Mouse (Mus musculus) MEL (cell line): Measurements from ENCODE around the gene Tph2. TPM values are rescaled to one million over a fixed set of nuclear protein-coding genes. Genes with fewer than 3 reads are reported as not detected.

Source experiments
- DNase-seq: peaks from one replicate; pipeline ENCODE4 v3.0.0; 2011; ENCODE audit warnings: low read depth, low spot score
- H3K27ac ChIP-seq: 2 replicates; pipeline ENCODE4 v1.5.1; 2012; ENCODE audit warnings: low read depth, mild to moderate bottlenecking, control low read depth, low read length, moderate library complexity; ENCODE audit not compliant: control insufficient read depth
- H3K27me3 ChIP-seq, 2 experiments: fragments of 150-350 bp in 1 of 2; sonication (generic) in 1 of 2; 2 replicates each; pipeline ENCODE4 v1.6.1; 2012; ENCODE audit warnings: low read length in 2 of 2, mild to moderate bottlenecking in 2 of 2, improper control_type of control experiment in 1 of 2, moderate library complexity in 1 of 2; ENCODE audit not compliant: insufficient read depth in 2 of 2, control insufficient read depth in 1 of 2
- H3K36me3 ChIP-seq, 2 experiments: 2 replicates each; pipeline ENCODE4 v1.6.1; 2012 to 2014; ENCODE audit warnings: low read length in 2 of 2, improper control_type of control experiment in 1 of 2, inconsistent platforms in 1 of 2, mild to moderate bottlenecking in 1 of 2; ENCODE audit not compliant: insufficient read depth in 2 of 2, control insufficient read depth in 1 of 2
- H3K4me1 ChIP-seq, 2 experiments: fragments of 150-350 bp in 1 of 2; sonication (generic) in 1 of 2; 2 replicates each; pipeline ENCODE4 v1.6.1; 2012; ENCODE audit warnings: low read length in 2 of 2, improper control_type of control experiment in 1 of 2, mild to moderate bottlenecking in 1 of 2; ENCODE audit not compliant: insufficient read depth in 2 of 2, control insufficient read depth in 1 of 2
- H3K4me3 ChIP-seq, 2 experiments: fragments of 150-350 bp in 1 of 2; sonication (generic) in 1 of 2; 2 replicates each; pipeline ENCODE4 v1.5.1; 2012; ENCODE audit warnings: low read depth in 2 of 2, low read length in 2 of 2, mild to moderate bottlenecking in 2 of 2, moderate library complexity in 2 of 2, control low read depth in 1 of 2, improper control_type of control experiment in 1 of 2; ENCODE audit not compliant: control insufficient read depth in 1 of 2, insufficient read depth in 1 of 2
- H3K79me2 ChIP-seq: 2 replicates; pipeline ENCODE4 v1.6.1; 2012; ENCODE audit warnings: mild to moderate bottlenecking, low read length, moderate library complexity; ENCODE audit not compliant: control insufficient read depth, poor library complexity, insufficient read depth
- H3K9ac ChIP-seq: 2 replicates; pipeline ENCODE4 v1.6.1; 2012; ENCODE audit warnings: low read depth, mild to moderate bottlenecking, control low read depth, low read length, moderate library complexity; ENCODE audit not compliant: control insufficient read depth, poor library complexity, severe bottlenecking
- H3K9me3 ChIP-seq: fragments of 150-350 bp; sonication (generic); replicated peaks from 2 replicates; pipeline ENCODE4 v1.6.1; 2012; ENCODE audit warnings: mild to moderate bottlenecking, low read length, improper control_type of control experiment, moderate library complexity; ENCODE audit not compliant: insufficient read depth
- BHLHE40 ChIP-seq: IDR thresholded peaks from 2 replicates; pipeline ENCODE4 v1.6.1; 2012; ENCODE audit warnings: low read depth, mild to moderate bottlenecking, inconsistent platforms, low read length, improper control_type of control experiment, borderline replicate concordance
- CHD1 ChIP-seq: IDR thresholded peaks from 2 replicates; pipeline ENCODE4 v1.6.1; 2012; ENCODE audit warnings: low read depth, mild to moderate bottlenecking, inconsistent platforms, low read length, improper control_type of control experiment
- CTCF ChIP-seq, 3 experiments: IDR thresholded peaks in 2 of 3; conservative IDR thresholded peaks in 1 of 3; 2 replicates each; pipeline ENCODE4 v1.5.1; 2011 to 2012; ENCODE audit warnings: low read length in 3 of 3, low read depth in 2 of 3, mild to moderate bottlenecking in 2 of 3, improper control_type of control experiment in 1 of 3, inconsistent platforms in 1 of 3, mixed read lengths in 1 of 3, moderate library complexity in 1 of 3; ENCODE audit not compliant: control insufficient read depth in 1 of 3, insufficient read depth in 1 of 3, poor library complexity in 1 of 3, severe bottlenecking in 1 of 3
- ELF1 ChIP-seq: IDR thresholded peaks from 2 replicates; pipeline ENCODE4 v1.6.1; 2014; ENCODE audit warnings: low read depth, mild to moderate bottlenecking, inconsistent platforms, low read length, improper control_type of control experiment, moderate library complexity
- EP300 ChIP-seq, 2 experiments: IDR thresholded peaks; 2 replicates each; pipeline ENCODE4 v1.6.1; 2011; ENCODE audit warnings: improper control_type of control experiment in 2 of 2, low read length in 2 of 2, low read depth in 1 of 2, mild to moderate bottlenecking in 1 of 2
- ETS1 ChIP-seq: IDR thresholded peaks from 2 replicates; pipeline ENCODE4 v1.6.1; 2012; ENCODE audit warnings: low read depth, mild to moderate bottlenecking, inconsistent platforms, low read length, improper control_type of control experiment, moderate library complexity
- MAFK ChIP-seq: IDR thresholded peaks from 2 replicates; pipeline ENCODE4 v1.6.1; 2011; ENCODE audit warnings: low read depth, mild to moderate bottlenecking, low read length, improper control_type of control experiment, borderline replicate concordance
- MAX ChIP-seq: IDR thresholded peaks from 2 replicates; pipeline ENCODE4 v1.6.1; 2011; ENCODE audit warnings: low read length, improper control_type of control experiment
- MAZ ChIP-seq: IDR thresholded peaks from 2 replicates; pipeline ENCODE4 v1.6.1; 2012; ENCODE audit warnings: low read depth, mild to moderate bottlenecking, inconsistent platforms, low read length, improper control_type of control experiment
- MYB ChIP-seq: IDR thresholded peaks from 2 replicates; pipeline ENCODE4 v1.6.1; 2011; ENCODE audit warnings: mild to moderate bottlenecking, low read depth, low read length, improper control_type of control experiment
- NRF1 ChIP-seq: IDR thresholded peaks from 2 replicates; pipeline ENCODE4 v1.6.1; 2014; ENCODE audit warnings: low read depth, mild to moderate bottlenecking, inconsistent platforms, low read length, improper control_type of control experiment, moderate library complexity; ENCODE audit not compliant: poor library complexity, insufficient read depth, severe bottlenecking
- POLR2A ChIP-seq, 2 experiments: IDR thresholded peaks; 2 replicates each; pipeline ENCODE4 v1.6.1; 2011 to 2012; ENCODE audit warnings: low read length in 2 of 2, mild to moderate bottlenecking in 2 of 2, control low read depth in 1 of 2, improper control_type of control experiment in 1 of 2, low read depth in 1 of 2, moderate library complexity in 1 of 2; ENCODE audit not compliant: control insufficient read depth in 1 of 2, insufficient read depth in 1 of 2, poor library complexity in 1 of 2
- RAD21 ChIP-seq: IDR thresholded peaks from 2 replicates; pipeline ENCODE4 v1.6.1; 2011; ENCODE audit warnings: mild to moderate bottlenecking, low read depth, low read length, improper control_type of control experiment
- RCOR1 ChIP-seq: IDR thresholded peaks from 2 replicates; pipeline ENCODE4 v1.6.1; 2012; ENCODE audit warnings: low read depth, mild to moderate bottlenecking, inconsistent platforms, low read length, improper control_type of control experiment
- SIN3A ChIP-seq: IDR thresholded peaks from 2 replicates; pipeline ENCODE4 v1.6.1; 2012; ENCODE audit warnings: low read length, improper control_type of control experiment, inconsistent platforms
- SMC3 ChIP-seq: IDR thresholded peaks from 2 replicates; pipeline ENCODE4 v1.6.1; 2011; ENCODE audit warnings: low read depth, low read length, improper control_type of control experiment
- TAL1 ChIP-seq: IDR thresholded peaks from 2 replicates; pipeline ENCODE4 v1.6.1; 2012; ENCODE audit warnings: mild to moderate bottlenecking, inconsistent platforms, low read length, moderate library complexity, mixed read lengths
- TBP ChIP-seq: IDR thresholded peaks from 2 replicates; pipeline ENCODE4 v1.8.0; 2011; ENCODE audit warnings: low read depth, low read length, improper control_type of control experiment
- TCF12 ChIP-seq: IDR thresholded peaks from 2 replicates; pipeline ENCODE4 v1.6.1; 2014; ENCODE audit warnings: low read depth, mild to moderate bottlenecking, inconsistent platforms, low read length, improper control_type of control experiment, moderate library complexity
- UBTF ChIP-seq: IDR thresholded peaks from 2 replicates; pipeline ENCODE4 v1.6.1; 2012; ENCODE audit warnings: low read depth, mild to moderate bottlenecking, inconsistent platforms, low read length, improper control_type of control experiment, moderate library complexity, borderline replicate concordance; ENCODE audit not compliant: insufficient read depth
- ZNF384 ChIP-seq: IDR thresholded peaks from 2 replicates; pipeline ENCODE4 v1.6.1; 2012; ENCODE audit warnings: low read depth, mild to moderate bottlenecking, inconsistent platforms, low read length, improper control_type of control experiment
- polyA plus RNA-seq, 2 experiments: library from polyadenylated mRNA; stranded (reverse) in 1 of 2; unstranded in 1 of 2; fragments of >175 nt in 1 of 2; fragments of >200 nt in 1 of 2; gene quantifications; 2 replicates each; pipeline versions ENCODE4 v1.2.1 to v1.2.4; 2012; ENCODE audit warnings: low replicate concordance in 2 of 2, low read depth in 1 of 2; ENCODE audit not compliant: insufficient read length in 2 of 2, insufficient read depth in 1 of 2, missing spikeins in 1 of 2
- total RNA-seq: library from RNA; depleted of rRNA; stranded (reverse); fragments of 300-350 nt; gene quantifications from 2 replicates; pipeline ENCODE4 v1.2.3, GENCODE M21; 2012

Gene Tph2
- total and polyA plus RNA-seq, 3 experiments = not detected

GRCm38 (mm10) chr10:115143641-115144040, 41.2 kb downstream of the Tph2 start:
- Histone ChIP-seq H3K27ac (no peak overlapping the region), H3K79me2 (no peaks in the 10 kb centered on the region), H3K9me3 (no peaks in the 10 kb centered on the region), H3K9ac (no peak overlapping the region), H3K27me3 (no peaks in the 10 kb centered on the region), H3K36me3 (no peaks in the 10 kb centered on the region), H3K4me3 (no peak overlapping the region), H3K4me1 (no peaks in the 10 kb centered on the region)
- TF ChIP-seq ZNF384 = peak; percentile 29
- TF ChIP-seq ELF1 = no peak
- no peak for TF ChIP-seq POLR2A (IDR thresholded peaks at IDR 0.05; ENCODE audit: control insufficient read depth in 1 of 2, insufficient read depth in 1 of 2, low read depth in 1 of 2, low read length in 2 of 2, poor library complexity in 1 of 2)
- TF ChIP-seq MYB = no peak
- peak; percentile 64 for DNase-seq

- Histone ChIP-seq H3K4me1 (no peaks in the 10 kb centered on the region), H3K27ac (no peak overlapping the region), H3K27me3 (no peaks in the 10 kb centered on the region), H3K4me3 (no peak overlapping the region), H3K9ac (no peak overlapping the region), H3K79me2 (no peaks in the 10 kb centered on the region), H3K36me3 (no peaks in the 10 kb centered on the region), H3K9me3 (no peaks in the 10 kb centered on the region)
- no peak for DNase-seq
- TF ChIP-seq RCOR1 = no peak
- no peak for TF ChIP-seq TCF12
- TF ChIP-seq BHLHE40 = no peak
- TF ChIP-seq EP300 (IDR thresholded peaks at IDR 0.05; ENCODE audit: low read depth in 1 of 2, low read length in 2 of 2) = no peak
- no peak for TF ChIP-seq ETS1
- TF ChIP-seq CHD1 = no peak
- no peak for TF ChIP-seq TBP
Observed at GRCm38 (mm10) chr10:115137016-115137415, 47.8 kb downstream of the Tph2 start.

DNA sequence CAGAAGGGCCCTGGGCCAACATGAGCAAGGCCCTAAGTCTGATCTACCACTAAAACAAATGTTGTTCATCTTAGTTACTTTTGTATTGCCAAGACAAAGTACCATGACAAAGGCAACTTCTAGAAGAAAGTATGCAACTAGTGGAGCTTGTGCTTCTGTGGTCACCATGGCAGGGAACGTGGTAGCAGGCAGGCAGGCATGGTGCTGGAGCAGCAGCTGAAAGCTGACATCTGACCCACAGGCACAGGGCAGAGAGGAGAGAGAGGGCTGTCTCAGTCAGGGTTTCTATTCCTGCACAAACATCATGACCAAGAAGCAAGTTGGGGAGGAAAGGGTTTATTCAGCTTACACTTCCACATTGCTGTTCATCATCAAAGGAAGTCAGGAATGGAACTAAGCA, 56.9 kb downstream of the Tph2 start:
- no peak for TF ChIP-seq UBTF
- no peak for TF ChIP-seq TAL1
- no peak for TF ChIP-seq MAX
- no peak for TF ChIP-seq RAD21
- TF ChIP-seq CTCF (IDR thresholded peaks at IDR 0.05 in 2 of 3, conservative IDR thresholded peaks at IDR 0.05 in 1 of 3; ENCODE audit: control insufficient read depth in 1 of 3, insufficient read depth in 1 of 3, low read depth in 2 of 3, low read length in 3 of 3, poor library complexity in 1 of 3, severe bottlenecking in 1 of 3) = no peak
- no peak for TF ChIP-seq RCOR1
- TF ChIP-seq SIN3A = no peak
- no peak for TF ChIP-seq NRF1
- no peak for TF ChIP-seq MAZ
- TF ChIP-seq SMC3 = no peak
- TF ChIP-seq POLR2A (IDR thresholded peaks at IDR 0.05; ENCODE audit: control insufficient read depth in 1 of 2, insufficient read depth in 1 of 2, low read depth in 1 of 2, low read length in 2 of 2, poor library complexity in 1 of 2) = no peak
- no peak for TF ChIP-seq MAFK
- Histone ChIP-seq H3K79me2 (no peaks in the 10 kb centered on the region), H3K27me3 (no peaks in the 10 kb centered on the region; a peak in 1 of 4 replicates), H3K4me1 (no peaks in the 10 kb centered on the region), H3K9ac (no peak overlapping the region), H3K36me3 (no peaks in the 10 kb centered on the region), H3K9me3 (no peaks in the 10 kb centered on the region), H3K4me3 (no peak overlapping the region), H3K27ac (no peak overlapping the region)
- DNase-seq = no peak
